Mouse (Mus musculus) hindbrain, postnatal 0 days (tissue): ENCODE measurements around the gene 5530401A14Rik. TPM values are rescaled to one million over a fixed set of nuclear protein-coding genes. Genes with fewer than 3 reads are reported as not detected.
A peak's percentile ranks its signal among the peaks of the same experiment; 100 is the strongest.

Experiments
- ATAC-seq: fragments of 200-750 bp; cut with Nextera tagmentation; 2 replicates; pipeline ENCODE4 v1.8.0; 2017; ENCODE audit warnings: mild to moderate bottlenecking, moderate TSS enrichment, moderate library complexity
- DNase-seq: peaks from one replicate; pipeline ENCODE4 v3.0.0-alpha.2; 2015; ENCODE audit warnings: low spot score
- H3K27ac ChIP-seq: fragments of 300-500 bp; sonication (generic); 2 replicates; pipeline ENCODE4 v1.5.1; 2014; ENCODE audit warnings: mild to moderate bottlenecking
- H3K27me3 ChIP-seq: fragments of 300-500 bp; sonication (generic); 2 replicates; pipeline ENCODE4 v1.6.1; 2014; ENCODE audit warnings: low read length, mixed read lengths; ENCODE audit not compliant: insufficient read depth
- H3K36me3 ChIP-seq: fragments of 300-500 bp; sonication (generic); 2 replicates; pipeline ENCODE4 v1.6.1; 2014; ENCODE audit warnings: low read length, mixed read lengths; ENCODE audit not compliant: insufficient read depth
- H3K4me1 ChIP-seq: fragments of 300-500 bp; sonication (generic); 2 replicates; pipeline ENCODE4 v1.6.1; 2014; ENCODE audit warnings: antibody characterized with exemption, low read length, mixed read lengths; ENCODE audit not compliant: insufficient read depth
- H3K4me2 ChIP-seq: fragments of 300-500 bp; sonication (generic); 2 replicates; pipeline ENCODE4 v1.6.1; 2014; ENCODE audit warnings: low read depth, mild to moderate bottlenecking, low read length, moderate library complexity, mixed read lengths
- H3K4me3 ChIP-seq: fragments of 300-500 bp; sonication (generic); 2 replicates; pipeline ENCODE4 v1.5.1; 2014; ENCODE audit warnings: low read length
- H3K9ac ChIP-seq: fragments of 300-500 bp; sonication (generic); replicated peaks from 2 replicates; pipeline ENCODE4 v1.6.1; 2014; ENCODE audit warnings: mild to moderate bottlenecking, low read length, moderate library complexity, mixed read lengths
- H3K9me3 ChIP-seq: fragments of 300-500 bp; sonication (generic); 2 replicates; pipeline ENCODE4 v1.6.1; 2016; ENCODE audit warnings: low read length, mixed read lengths
- CTCF ChIP-seq: IDR thresholded peaks from 2 replicates; pipeline ENCODE4 v1.5.1; 2016; ENCODE audit warnings: antibody characterized with exemption, control low read depth, low read depth
- WGBS: fragments of 180-500 bp; shearing (Covaris S2); extraction: QIAGEN DNeasy Blood & Tissue Kit; methylation state at CpG from one replicate; pipeline ENCODE4 v1.1.7; 2014; 5-methylcytosine and 5-hydroxymethylcytosine counted together
- polyA plus RNA-seq: library from polyadenylated mRNA; unstranded; fragments of >200 nt; fragmentation: Nextera tagmentation; extraction: Ambion mirVana; gene quantifications from 2 replicates; pipeline ENCODE4 v1.2.1, GENCODE M21; 2015
- total RNA-seq: library from RNA; depleted of rRNA; stranded (reverse); fragments of >200 nt; gene quantifications from 2 replicates; pipeline ENCODE4 v1.2.3, GENCODE M21; 2014

5530401A14Rik gene
- total and polyA plus RNA-seq, 2 experiments from 2014 or later, result 0.38 TPM; not detected in 1

GRCm38 (mm10) chr11:81845010-81845685, 15.3 kb upstream of the 5530401A14Rik start:
- H3K9me3 ChIP-seq, result no peaks in the 10 kb centered on the region
- no peak overlapping the region for H3K27ac ChIP-seq
- WGBS, result 29% methylated on average over 5 of the region's 5 CpGs
- H3K4me1 ChIP-seq, result no peaks in the 10 kb centered on the region
- no peak overlapping the region for H3K9ac ChIP-seq
- ATAC-seq (peak; percentile 85), DNase-seq (peak; percentile 88)
- no peaks in the 10 kb centered on the region for H3K36me3 ChIP-seq
- H3K27me3 ChIP-seq, result no peaks in the 10 kb centered on the region
- no peak for TF ChIP-seq CTCF
- H3K4me3 ChIP-seq, result no peak overlapping the region
- no peak overlapping the region for H3K4me2 ChIP-seq

- H3K4me2 ChIP-seq, result no peak overlapping the region
- H3K4me3 ChIP-seq, result no peak overlapping the region
- WGBS, result 46% methylated on average over 3 of the region's 3 CpGs
- H3K9me3 ChIP-seq, result no peaks in the 10 kb centered on the region
- peak; percentile 67; the same call in 1 of the 2 replicates for ATAC-seq
- no peak overlapping the region for H3K9ac ChIP-seq
- no peaks in the 10 kb centered on the region for H3K27me3 ChIP-seq
- no peak overlapping the region; the same call in 1 of the 2 replicates for H3K27ac ChIP-seq
- peak; percentile 30 for DNase-seq
- no peaks in the 10 kb centered on the region for H3K36me3 ChIP-seq
- H3K4me1 ChIP-seq, result 0 out of 2 replicates have a peak, but pooled peaks cover 2% of the 10 kb centered on the region
- peak; percentile 64 for TF ChIP-seq CTCF
Observed at GRCm38 (mm10) chr11:81845686-81846036, 14.8 kb upstream of the 5530401A14Rik start.

GRCm38 (mm10) chr11:81847773-81848490, 12.5 kb upstream of the 5530401A14Rik start:
- no peak for TF ChIP-seq CTCF
- Histone ChIP-seq H3K27me3 (no peaks in the 10 kb centered on the region), H3K4me3 (no peak overlapping the region), H3K4me1 (0 out of 2 replicates have a peak, but pooled peaks cover 7% of the 10 kb centered on the region), H3K9ac (no peak overlapping the region), H3K9me3 (no peaks in the 10 kb centered on the region), H3K4me2 (no peak overlapping the region), H3K36me3 (no peaks in the 10 kb centered on the region), H3K27ac (no peak overlapping the region)
- DNase-seq, result no peak
- WGBS, result 83% methylated on average over 1 of the region's 1 CpGs
- ATAC-seq, result no peak

DNA sequence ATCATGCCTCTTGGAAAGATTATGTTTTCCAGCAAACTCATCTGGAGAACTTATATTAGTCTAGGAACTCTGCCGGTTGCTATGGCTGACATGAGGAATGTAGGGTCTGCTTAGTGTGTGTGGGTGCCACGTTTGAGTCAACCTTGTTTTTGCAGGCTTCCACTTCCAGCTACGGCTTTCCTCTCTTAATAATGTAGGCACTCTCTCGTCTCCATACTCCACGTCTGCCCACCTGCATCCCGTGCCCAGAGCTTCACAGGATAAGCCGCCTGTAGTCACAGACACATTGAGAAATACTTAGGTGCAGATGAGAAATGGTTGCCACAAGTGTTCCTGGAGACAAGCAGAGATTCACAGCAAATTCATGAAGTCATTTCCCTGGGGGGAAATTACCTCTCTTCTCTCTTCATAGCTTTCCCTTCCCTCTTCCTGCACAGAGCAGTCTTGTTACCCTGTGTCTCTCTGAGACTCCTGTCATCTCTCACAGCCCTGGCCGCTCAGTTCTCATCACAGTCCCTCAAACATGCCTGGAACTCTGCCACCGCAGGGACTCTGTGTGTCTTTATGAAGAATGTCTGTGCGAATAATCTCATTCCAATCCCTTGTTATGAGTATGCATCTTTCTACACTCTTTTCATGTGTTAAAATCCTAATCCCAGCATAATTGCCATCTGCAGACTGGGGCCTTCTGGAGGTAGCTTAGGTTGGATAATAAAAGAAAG, 5.3 kb downstream of the 5530401A14Rik start:
- no peak overlapping the region for H3K27ac ChIP-seq
- WGBS, result 46% methylated on average over 10 of the region's 10 CpGs
- H3K9ac ChIP-seq, result no peak overlapping the region
- no peaks in the 10 kb centered on the region for H3K9me3 ChIP-seq
- no peak overlapping the region for H3K4me2 ChIP-seq
- H3K4me1 ChIP-seq, result peaks cover 5% of the 10 kb centered on the region; the same call in 1 of the 2 replicates
- H3K4me3 ChIP-seq, result no peak overlapping the region
- no peaks in the 10 kb centered on the region for H3K27me3 ChIP-seq
- H3K36me3 ChIP-seq, result no peaks in the 10 kb centered on the region
- DNase-seq, result no peak
- no peak for TF ChIP-seq CTCF
- no peak for ATAC-seq

DNA sequence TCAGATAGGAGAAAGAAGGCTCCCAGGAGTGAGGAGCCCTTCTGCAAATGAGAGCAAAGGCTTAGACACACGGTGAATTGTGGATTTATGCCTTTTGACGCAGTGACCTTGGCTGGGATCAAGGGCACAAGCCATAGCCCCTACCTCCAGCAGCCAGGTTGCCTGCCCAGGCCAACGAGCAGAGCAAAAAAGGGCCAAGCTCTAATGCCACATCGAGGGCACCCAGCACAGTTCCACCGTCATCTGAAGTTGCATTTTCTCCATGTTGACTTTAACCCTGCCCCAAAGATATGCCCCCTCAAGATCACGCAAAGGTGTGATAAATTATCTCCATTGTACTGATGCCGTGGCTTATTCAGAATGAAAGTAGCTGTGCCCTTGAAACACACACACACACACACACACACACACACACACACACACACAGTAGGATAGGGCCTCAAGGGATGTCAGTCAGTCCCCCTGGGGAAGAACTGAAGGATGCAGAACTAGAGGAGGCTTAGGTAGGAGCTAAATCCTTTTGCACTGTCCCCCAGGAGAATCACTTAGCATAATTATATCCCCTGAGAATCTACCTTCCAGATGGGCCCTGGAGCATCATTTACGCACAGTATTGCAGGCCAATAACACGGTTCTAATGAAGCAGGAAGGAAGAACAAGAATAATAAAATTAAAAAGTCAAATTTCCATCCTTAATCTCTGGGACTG, 11.2 kb downstream of the 5530401A14Rik start:
- Histone ChIP-seq H3K4me1 (no peaks in the 10 kb centered on the region), H3K9ac (no peak overlapping the region), H3K36me3 (no peaks in the 10 kb centered on the region), H3K4me2 (no peak overlapping the region), H3K27ac (no peak overlapping the region), H3K9me3 (no peaks in the 10 kb centered on the region), H3K27me3 (no peaks in the 10 kb centered on the region), H3K4me3 (no peak overlapping the region)
- 66% methylated on average over 9 of the region's 9 CpGs for WGBS
- TF ChIP-seq CTCF, result no peak
- ATAC-seq, result no peak
- no peak for DNase-seq

GRCm38 (mm10) chr11:81896511-81896910, 36.0 kb downstream of the 5530401A14Rik start:
- no peaks in the 10 kb centered on the region for H3K36me3 ChIP-seq
- DNase-seq (no peak), ATAC-seq (no peak)
- no peak for TF ChIP-seq CTCF
- WGBS, result 91% methylated on average over 6 of the region's 6 CpGs
- H3K4me1 ChIP-seq, result peaks cover 8% of the 10 kb centered on the region
- H3K9me3 ChIP-seq, result no peaks in the 10 kb centered on the region
- no peak overlapping the region for H3K4me2 ChIP-seq
- H3K27me3 ChIP-seq, result no peaks in the 10 kb centered on the region
- H3K4me3 ChIP-seq, result no peak overlapping the region
- no peak overlapping the region for H3K9ac ChIP-seq
- no peak overlapping the region for H3K27ac ChIP-seq
